Mouse (Mus musculus): Measurements from ENCODE around the gene Zpbp2. TPM values are rescaled to one million over a fixed set of nuclear protein-coding genes. Genes with fewer than 3 reads are reported as not detected.

Zpbp2 gene
- total RNA-seq (2014; rRNA removed) (not detected in 2 replicates), polyA plus RNA-seq (2015; fragmentation: Nextera tagmentation; extraction: Ambion mirVana) (not detected in 2 replicates)

DNA sequence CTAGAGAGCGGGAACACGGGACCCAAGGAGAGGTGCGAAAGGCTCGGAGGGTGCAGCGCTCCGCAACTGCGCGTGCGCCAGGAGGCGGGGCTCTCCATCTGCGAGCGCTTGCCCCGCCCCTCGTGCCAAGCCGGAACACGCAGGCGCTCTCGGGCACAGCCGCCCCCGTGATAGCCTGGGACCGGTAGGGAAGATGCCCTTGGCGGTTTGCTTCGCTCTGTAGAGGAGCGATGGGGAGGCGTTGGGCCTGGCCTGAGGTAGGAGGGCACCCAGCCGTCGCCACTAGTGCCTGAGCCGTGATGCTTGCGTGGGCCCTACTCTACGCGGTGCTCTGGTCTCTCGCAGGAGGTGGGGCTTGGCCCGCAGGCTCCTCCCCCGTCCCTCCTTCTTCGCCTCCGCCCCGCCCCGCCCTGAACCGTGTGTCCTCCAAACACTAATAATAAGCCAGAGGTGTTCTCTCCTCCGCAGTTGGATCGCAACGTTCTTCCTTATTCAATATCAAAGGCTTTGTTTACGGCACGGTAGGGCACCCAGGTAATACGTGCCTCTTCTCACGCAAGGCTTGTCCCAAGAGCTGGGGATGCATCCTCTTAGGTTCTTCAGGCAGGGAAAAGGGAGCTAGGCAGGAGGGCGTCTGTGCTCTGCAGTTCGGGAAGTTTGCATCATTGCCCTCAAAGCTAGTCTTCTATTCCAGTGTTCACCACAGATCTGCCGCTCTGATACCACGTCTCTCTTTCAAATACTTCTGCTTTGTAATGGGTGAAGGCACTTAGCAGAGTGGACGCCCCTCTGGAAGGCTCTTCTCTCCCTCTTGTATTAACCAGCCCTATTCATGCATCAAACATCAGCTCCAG is at the start of gene Zpbp2:
TSS of gene Zpbp2 (plus strand) at position 123 of the 854 bp plus-strand sequence.
- ATAC-seq (peak; percentile 98), DNase-seq (peak; percentile 97)
- under 1% methylated on average over 49 of the region's 51 CpGs for WGBS
- peak within 1 kb of the TSS; percentile 63 for H3K4me3 ChIP-seq (ENCODE audit: low read depth, low read length)
- H3K36me3 ChIP-seq (ENCODE audit: insufficient read depth) = no peaks in the 10 kb centered on the region
- H3K27ac ChIP-seq (ENCODE audit: low read depth, low read length) = peak within 1 kb of the TSS; percentile 84
- H3K4me2 ChIP-seq (ENCODE audit: low read depth) = peak within 1 kb of the TSS; percentile 58
- no peaks in the 10 kb centered on the region for H3K9me3 ChIP-seq (ENCODE audit: low read length)
- H3K27me3 ChIP-seq (ENCODE audit: insufficient read depth, low read length) = peaks cover 39% of the 10 kb centered on the region
- H3K9ac ChIP-seq = peak within 1 kb of the TSS; percentile 88
- no peak for TF ChIP-seq CTCF (IDR thresholded peaks at IDR 0.05; ENCODE audit: low read depth)
- no peaks in the 10 kb centered on the region for H3K4me1 ChIP-seq (ENCODE audit: insufficient read depth)

- TF ChIP-seq CTCF (IDR thresholded peaks at IDR 0.05; ENCODE audit: low read depth) = no peak
- no peak for ATAC-seq
- Histone ChIP-seq H3K9me3 (ENCODE audit: low read length) (no peaks in the 10 kb centered on the region), H3K36me3 (ENCODE audit: insufficient read depth) (no peaks in the 10 kb centered on the region), H3K4me3 (ENCODE audit: low read depth, low read length) (no peak overlapping the region), H3K9ac (no peak overlapping the region), H3K27ac (ENCODE audit: low read depth, low read length) (no peak overlapping the region), H3K27me3 (ENCODE audit: insufficient read depth, low read length) (no peaks in the 10 kb centered on the region), H3K4me2 (ENCODE audit: low read depth) (no peak overlapping the region), H3K4me1 (ENCODE audit: insufficient read depth) (no peaks in the 10 kb centered on the region)
- DNase-seq = no peak
- whole genome bisulfite sequencing = 69% methylated on average over 3 of the region's 3 CpGs
Measured at GRCm38 (mm10) chr11:98504926-98505325, 46.0 kb upstream of the Zpbp2 start.

DNA sequence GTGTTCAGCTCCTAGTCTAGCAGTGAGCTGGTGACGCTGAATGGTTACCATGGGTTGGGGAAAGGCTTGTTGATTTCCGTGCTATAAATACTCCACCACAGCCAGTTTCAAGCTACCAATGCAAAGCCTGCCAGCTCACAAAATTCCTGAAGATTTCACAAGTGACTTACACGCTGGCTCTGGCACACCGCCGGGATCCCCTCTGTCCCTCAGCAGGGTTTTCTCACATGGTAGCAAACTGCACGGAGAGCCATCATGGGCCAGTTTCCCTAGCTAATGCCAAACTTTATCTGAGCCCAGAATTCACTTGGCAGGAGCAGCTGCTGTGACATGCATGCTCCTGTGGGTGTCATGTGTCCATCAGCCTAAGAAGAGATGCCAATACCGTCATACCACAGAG is 41.5 kb upstream of the Zpbp2 start:
- peak; percentile 68 for DNase-seq
- ATAC-seq = peak; percentile 51

GRCm38 (mm10) chr11:98510125-98510524 is 40.8 kb upstream of the Zpbp2 start:
- DNase-seq = no peak

More for the DNA sequence above, 41.5 kb upstream of the Zpbp2 start:
- Histone ChIP-seq H3K27me3 (ENCODE audit: insufficient read depth, low read length) (no peaks in the 10 kb centered on the region), H3K27ac (ENCODE audit: low read depth, low read length) (no peak overlapping the region), H3K4me3 (ENCODE audit: low read depth, low read length) (no peak overlapping the region), H3K4me1 (ENCODE audit: insufficient read depth) (no peaks in the 10 kb centered on the region), H3K9me3 (ENCODE audit: low read length) (no peaks in the 10 kb centered on the region), H3K9ac (no peak overlapping the region), H3K36me3 (ENCODE audit: insufficient read depth) (no peaks in the 10 kb centered on the region), H3K4me2 (ENCODE audit: low read depth) (no peak overlapping the region)
- WGBS = 54% methylated on average over 7 of the region's 7 CpGs
- no peak for TF ChIP-seq CTCF (IDR thresholded peaks at IDR 0.05; ENCODE audit: low read depth)

DNA sequence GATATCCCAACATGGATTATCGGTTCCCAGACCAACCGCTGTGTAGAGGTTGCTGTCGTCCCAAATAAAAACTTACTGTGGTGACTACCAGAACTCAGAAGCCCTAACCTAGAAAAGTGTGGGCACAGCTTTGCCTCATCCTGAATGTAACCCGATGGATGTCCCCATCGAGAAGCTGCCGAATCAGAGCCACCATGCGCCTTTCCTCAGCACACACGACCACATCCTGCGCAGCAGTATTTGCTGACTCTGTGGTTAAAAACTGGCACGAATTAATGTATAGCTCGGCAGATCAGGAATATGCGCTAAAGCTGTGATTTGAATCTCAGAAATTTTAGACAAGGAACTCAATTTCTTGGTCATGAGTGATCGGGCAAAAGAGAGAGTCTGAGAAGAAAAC is 38.0 kb upstream of the Zpbp2 start:
- Histone ChIP-seq H3K9ac (no peak overlapping the region), H3K4me2 (ENCODE audit: low read depth) (no peak overlapping the region), H3K27me3 (ENCODE audit: insufficient read depth, low read length) (no peaks in the 10 kb centered on the region), H3K36me3 (ENCODE audit: insufficient read depth) (no peaks in the 10 kb centered on the region), H3K4me1 (ENCODE audit: insufficient read depth) (no peaks in the 10 kb centered on the region), H3K4me3 (ENCODE audit: low read depth, low read length) (no peak overlapping the region), H3K9me3 (ENCODE audit: low read length) (no peaks in the 10 kb centered on the region), H3K27ac (ENCODE audit: low read depth, low read length) (no peak overlapping the region)
- TF ChIP-seq CTCF (IDR thresholded peaks at IDR 0.05; ENCODE audit: low read depth) = no peak
- ATAC-seq (no peak), DNase-seq (no peak)
- WGBS = 93% methylated on average over 13 of the region's 13 CpGs

More at GRCm38 (mm10) chr11:98510125-98510524, 40.8 kb upstream of the Zpbp2 start:
- H3K4me2 ChIP-seq (ENCODE audit: low read depth) = no peak overlapping the region
- H3K4me1 ChIP-seq (ENCODE audit: insufficient read depth) = no peaks in the 10 kb centered on the region
- no peak overlapping the region for H3K27ac ChIP-seq (ENCODE audit: low read depth, low read length)
- no peak overlapping the region for H3K9ac ChIP-seq
- no peak for ATAC-seq
- no peaks in the 10 kb centered on the region for H3K27me3 ChIP-seq (ENCODE audit: insufficient read depth, low read length)
- no peaks in the 10 kb centered on the region for H3K9me3 ChIP-seq (ENCODE audit: low read length)
- no peak for TF ChIP-seq CTCF (IDR thresholded peaks at IDR 0.05; ENCODE audit: low read depth)
- H3K36me3 ChIP-seq (ENCODE audit: insufficient read depth) = no peaks in the 10 kb centered on the region
- no peak overlapping the region for H3K4me3 ChIP-seq (ENCODE audit: low read depth, low read length)
- WGBS = 88% methylated on average over 8 of the region's 8 CpGs

DNA sequence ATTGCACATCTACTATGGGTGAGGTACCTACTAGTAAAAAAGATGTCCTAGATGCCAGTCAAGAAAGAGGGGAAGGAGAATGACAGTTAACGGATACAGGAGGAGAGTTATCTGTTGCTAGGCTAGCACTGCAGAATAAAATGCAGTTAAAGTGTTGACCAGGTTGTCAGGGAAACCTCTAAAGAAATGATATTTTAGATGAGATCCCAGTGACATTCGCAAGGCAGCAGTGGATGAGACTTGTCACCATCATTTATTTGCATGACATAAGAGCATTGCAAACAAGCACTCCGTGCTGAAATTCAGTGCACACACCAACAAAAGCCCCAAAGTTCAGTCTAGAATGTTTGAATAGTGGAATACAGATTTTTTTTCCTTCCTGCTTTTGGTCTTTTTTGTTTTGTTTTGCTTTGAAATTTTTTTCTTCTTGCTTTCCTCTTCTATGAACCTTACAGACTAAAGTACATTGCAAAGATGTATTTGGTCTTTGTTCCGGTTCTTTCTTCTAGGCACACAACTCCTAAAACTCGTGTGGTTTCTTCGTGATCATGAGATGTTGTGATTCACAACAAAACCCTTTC is 37.5 kb upstream of the Zpbp2 start:
- ATAC-seq (no peak), DNase-seq (no peak)
- WGBS = 43% methylated on average over 6 of the region's 6 CpGs
- Histone ChIP-seq H3K9ac (no peak overlapping the region), H3K4me1 (ENCODE audit: insufficient read depth) (no peaks in the 10 kb centered on the region), H3K4me3 (ENCODE audit: low read depth, low read length) (no peak overlapping the region), H3K4me2 (ENCODE audit: low read depth) (no peak overlapping the region), H3K27me3 (ENCODE audit: insufficient read depth, low read length) (no peaks in the 10 kb centered on the region), H3K36me3 (ENCODE audit: insufficient read depth) (no peaks in the 10 kb centered on the region), H3K9me3 (ENCODE audit: low read length) (no peaks in the 10 kb centered on the region), H3K27ac (ENCODE audit: low read depth, low read length) (no peak overlapping the region)
- no peak for TF ChIP-seq CTCF (IDR thresholded peaks at IDR 0.05; ENCODE audit: low read depth)

DNA sequence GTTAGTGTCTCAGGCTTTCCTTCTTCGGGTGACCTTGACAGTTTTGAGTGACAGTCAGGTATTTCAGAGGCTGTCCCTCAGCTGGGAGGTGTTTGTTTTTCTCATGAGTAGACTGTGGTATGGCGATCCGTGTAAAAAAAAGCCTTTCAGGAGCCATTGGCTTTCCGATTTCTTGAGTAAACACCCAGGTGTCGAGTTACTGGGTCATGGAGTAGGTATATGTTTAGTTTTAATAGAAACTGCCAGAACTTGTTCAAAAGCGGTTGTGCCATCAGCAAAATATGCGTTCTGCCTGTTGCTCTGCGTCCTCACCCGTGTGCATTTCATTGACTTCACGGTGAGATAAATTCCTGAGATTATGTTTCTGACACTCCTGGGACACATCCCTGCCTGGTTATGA is 30.4 kb upstream of the Zpbp2 start:
- Histone ChIP-seq H3K9me3 (ENCODE audit: low read length) (no peaks in the 10 kb centered on the region), H3K27ac (ENCODE audit: low read depth, low read length) (no peak overlapping the region), H3K9ac (no peak overlapping the region), H3K36me3 (ENCODE audit: insufficient read depth) (no peaks in the 10 kb centered on the region), H3K4me1 (ENCODE audit: insufficient read depth) (no peaks in the 10 kb centered on the region), H3K27me3 (ENCODE audit: insufficient read depth, low read length) (no peaks in the 10 kb centered on the region), H3K4me2 (ENCODE audit: low read depth) (no peak overlapping the region), H3K4me3 (ENCODE audit: low read depth, low read length) (no peak overlapping the region)
- DNase-seq = no peak
- ATAC-seq = no peak
- TF ChIP-seq CTCF (IDR thresholded peaks at IDR 0.05; ENCODE audit: low read depth) = no peak
- 71% methylated on average over 10 of the region's 10 CpGs for WGBS
